Mouse (Mus musculus) T-helper 2 cell (primary cell): ENCODE results near the gene Scgb1a1.

Experiments
- in situ Hi-C: fragments of 300-600 bp; cut with MboI, MseI; formaldehyde crosslinking; loops from one replicate; pipeline ENCODE4 v1.15.1; 2025; ENCODE audit warnings: high pct_unique_total_duplicates

The Scgb1a1 gene

GRCm38 (mm10) chr19:9043123-9043522, 44.6 kb downstream of the Scgb1a1 start:
- in situ Hi-C loops: no loop called here

- in situ Hi-C loops: no loop called here
These were observed 46.7 kb downstream of the Scgb1a1 start for GRCm38 (mm10) chr19:9041074-9041473.

GRCm38 (mm10) chr19:9040649-9041048, 47.1 kb downstream of the Scgb1a1 start:
- in situ Hi-C loops: no loop called here

GRCm38 (mm10) chr19:9039928-9040327, 47.8 kb downstream of the Scgb1a1 start:
- in situ Hi-C loops: no loop called here

- in situ Hi-C loops: no loop called here
These were observed 48.5 kb downstream of the Scgb1a1 start for GRCm38 (mm10) chr19:9039266-9039665.

- in situ Hi-C loops: no loop called here
These were observed 49.6 kb downstream of the Scgb1a1 start for GRCm38 (mm10) chr19:9038136-9038535.

GRCm38 (mm10) chr19:9035101-9035500, 52.7 kb downstream of the Scgb1a1 start:
- in situ Hi-C loops: no loop called here

GRCm38 (mm10) chr19:9034480-9034879, 53.3 kb downstream of the Scgb1a1 start:
- in situ Hi-C loops: no loop called here
